Mouse (Mus musculus) liver, postnatal 0 days (tissue): Measurements from ENCODE around the gene March1. TPM values are rescaled to one million over a fixed set of nuclear protein-coding genes. Genes with fewer than 3 reads are reported as not detected.

ENCODE experiments used
- ATAC-seq: fragments of 200-750 bp; cut with Nextera tagmentation; 2 replicates; pipeline ENCODE4 v1.8.0; 2017; ENCODE audit warnings: mild to moderate bottlenecking, moderate library complexity
- DNase-seq: peaks from one replicate; pipeline ENCODE4 v3.0.0-alpha.2; 2016
- H3K27ac ChIP-seq: fragments of 300-500 bp; sonication (generic); 2 replicates; pipeline ENCODE4 v1.5.1; 2014; ENCODE audit warnings: antibody characterized with exemption, moderate library complexity, mild to moderate bottlenecking, low read depth
- H3K27me3 ChIP-seq: fragments of 300-500 bp; sonication (generic); 2 replicates; pipeline ENCODE4 v1.6.1; 2014; ENCODE audit warnings: low read length, control low read depth, mixed read lengths; ENCODE audit not compliant: insufficient read depth
- H3K36me3 ChIP-seq: fragments of 300-500 bp; sonication (generic); replicated peaks from 2 replicates; pipeline ENCODE4 v1.6.1; 2014; ENCODE audit warnings: mild to moderate bottlenecking, control low read depth, low read length, moderate library complexity, mixed read lengths; ENCODE audit not compliant: insufficient read depth
- H3K4me1 ChIP-seq: fragments of 300-500 bp; sonication (generic); 2 replicates; pipeline ENCODE4 v1.6.1; 2014; ENCODE audit warnings: antibody characterized with exemption, mild to moderate bottlenecking, control low read depth; ENCODE audit not compliant: insufficient read depth
- H3K4me2 ChIP-seq: fragments of 300-500 bp; sonication (generic); 2 replicates; pipeline ENCODE4 v1.6.1; 2014; ENCODE audit warnings: low read depth, mild to moderate bottlenecking, low read length, moderate library complexity, mixed read lengths
- H3K4me3 ChIP-seq: fragments of 300-500 bp; sonication (generic); 2 replicates; pipeline ENCODE4 v1.5.1; 2014; ENCODE audit warnings: low read depth, low read length
- H3K9ac ChIP-seq: fragments of 300-500 bp; sonication (generic); replicated peaks from 2 replicates; pipeline ENCODE4 v1.6.1; 2014; ENCODE audit warnings: mild to moderate bottlenecking, moderate library complexity
- H3K9me3 ChIP-seq: fragments of 300-500 bp; sonication (generic); 2 replicates; pipeline ENCODE4 v1.6.1; 2016; ENCODE audit warnings: mild to moderate bottlenecking, control low read depth, low read length, mixed read lengths
- CTCF ChIP-seq: sonication (generic); IDR thresholded peaks from 2 replicates; pipeline ENCODE4 v1.5.1; 2016; ENCODE audit warnings: antibody characterized with exemption, low read depth
- EP300 ChIP-seq: IDR thresholded peaks from 2 replicates; pipeline ENCODE4 v1.6.1; 2016; ENCODE audit warnings: antibody characterized with exemption, low read depth, mild to moderate bottlenecking
- WGBS: fragments of 180-500 bp; shearing (Covaris S2); extraction: QIAGEN DNeasy Blood & Tissue Kit; methylation state at CpG from one replicate; pipeline ENCODE4 v1.1.7; 2014; ENCODE audit not compliant: insufficient replicate concordance; 5-methylcytosine and 5-hydroxymethylcytosine counted together
- polyA plus RNA-seq: library from polyadenylated mRNA; unstranded; fragments of >200 nt; fragmentation: Nextera tagmentation; extraction: Ambion mirVana; gene quantifications from 2 replicates; pipeline ENCODE4 v1.2.1, GENCODE M21; 2015

The March1 gene
- polyA plus RNA-seq, 1 experiment from 2014 or later: 1.4 TPM

DNA sequence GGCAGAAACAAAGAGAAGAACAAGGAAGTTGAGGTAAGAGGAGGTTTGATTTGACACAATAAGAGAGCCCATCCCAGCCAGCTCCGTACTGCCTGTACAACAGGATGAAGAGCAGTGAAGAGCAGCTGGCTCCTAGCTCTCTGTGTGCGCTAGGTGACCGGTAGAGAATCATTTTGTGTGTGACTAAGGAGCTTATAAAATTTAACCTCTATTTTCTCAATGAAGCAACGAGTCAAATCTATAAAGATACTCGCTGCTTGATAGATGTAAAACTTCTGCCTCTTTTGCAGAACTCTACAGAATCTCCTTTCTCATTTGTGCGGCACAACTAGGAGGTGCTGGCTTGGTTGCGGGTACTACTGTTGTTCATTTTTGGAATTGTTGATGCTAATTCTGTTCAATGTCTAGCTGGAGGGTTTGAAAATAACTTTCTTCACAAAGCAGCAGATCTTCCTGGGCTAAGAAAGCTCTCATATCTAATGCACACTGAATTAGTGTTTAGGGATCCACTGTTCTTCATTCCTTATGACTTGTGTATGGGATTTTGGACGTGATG lies 349.6 kb downstream of the March1 start:
- Histone ChIP-seq H3K9me3 (no peaks in the 10 kb centered on the region), H3K4me2 (no peak overlapping the region), H3K27ac (no peak overlapping the region), H3K36me3 (no peaks in the 10 kb centered on the region), H3K4me3 (no peak overlapping the region), H3K9ac (no peak overlapping the region), H3K27me3 (no peaks in the 10 kb centered on the region), H3K4me1 (no peaks in the 10 kb centered on the region)
- no peak for ATAC-seq
- no peak for DNase-seq
- 67% methylated on average over 8 of the region's 8 CpGs for WGBS
- TF ChIP-seq EP300 (no peak), CTCF (no peak)

DNA sequence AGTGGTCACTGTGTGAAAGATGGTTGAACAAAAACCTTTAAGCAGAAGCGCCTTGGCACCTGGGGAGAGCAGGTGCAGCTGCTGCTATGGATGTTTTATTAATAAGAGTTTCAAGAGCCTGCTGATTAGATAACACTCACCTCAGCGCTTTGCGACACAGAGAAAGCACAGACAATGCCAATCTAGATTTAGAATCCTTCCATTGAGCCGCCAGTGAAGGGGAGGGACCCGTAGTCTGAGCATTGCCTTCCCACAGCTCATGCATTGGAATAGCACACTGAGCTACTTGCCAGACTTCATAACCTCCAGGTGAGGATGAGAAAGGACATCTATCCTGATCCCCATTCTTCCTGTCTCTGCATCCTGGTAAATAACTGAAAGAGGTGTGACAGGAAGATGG lies 359.2 kb downstream of the March1 start:
- DNase-seq (no peak), ATAC-seq (no peak)
- WGBS: 63% methylated on average over 5 of the region's 5 CpGs
- no peak for TF ChIP-seq CTCF
- TF ChIP-seq EP300: no peak
- Histone ChIP-seq H3K9me3 (no peaks in the 10 kb centered on the region), H3K4me2 (no peak overlapping the region), H3K4me3 (no peak overlapping the region), H3K9ac (no peak overlapping the region), H3K27ac (no peak overlapping the region), H3K4me1 (no peaks in the 10 kb centered on the region), H3K27me3 (no peaks in the 10 kb centered on the region), H3K36me3 (no peaks in the 10 kb centered on the region)

DNA sequence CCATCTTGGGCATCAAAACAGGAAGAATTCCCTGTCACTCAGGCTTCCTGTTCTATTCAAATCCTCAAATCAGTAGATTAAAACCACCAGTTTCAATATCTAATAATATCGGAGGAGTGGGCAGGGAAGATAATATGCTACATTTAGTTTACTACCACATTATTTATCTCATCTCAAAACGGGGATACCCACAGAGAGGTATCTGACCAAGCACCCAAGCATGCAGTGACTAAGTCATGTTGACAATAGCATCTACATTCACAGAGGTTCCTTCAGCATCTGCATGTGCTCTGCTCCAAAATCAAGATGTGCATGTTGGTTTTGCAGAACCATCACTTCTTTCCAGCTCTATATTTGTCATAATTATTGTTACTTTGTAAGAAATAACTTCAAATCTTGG lies 364.3 kb downstream of the March1 start:
- H3K4me2 ChIP-seq: no peak overlapping the region
- no peak for ATAC-seq
- H3K27ac ChIP-seq: no peak overlapping the region
- WGBS: 68% methylated on average over 2 of the region's 2 CpGs
- no peaks in the 10 kb centered on the region for H3K4me1 ChIP-seq
- no peak for TF ChIP-seq CTCF
- no peak for TF ChIP-seq EP300
- no peak for DNase-seq
- no peaks in the 10 kb centered on the region for H3K36me3 ChIP-seq
- H3K9ac ChIP-seq: no peak overlapping the region
- no peak overlapping the region for H3K4me3 ChIP-seq
- no peaks in the 10 kb centered on the region for H3K9me3 ChIP-seq
- no peaks in the 10 kb centered on the region for H3K27me3 ChIP-seq

DNA sequence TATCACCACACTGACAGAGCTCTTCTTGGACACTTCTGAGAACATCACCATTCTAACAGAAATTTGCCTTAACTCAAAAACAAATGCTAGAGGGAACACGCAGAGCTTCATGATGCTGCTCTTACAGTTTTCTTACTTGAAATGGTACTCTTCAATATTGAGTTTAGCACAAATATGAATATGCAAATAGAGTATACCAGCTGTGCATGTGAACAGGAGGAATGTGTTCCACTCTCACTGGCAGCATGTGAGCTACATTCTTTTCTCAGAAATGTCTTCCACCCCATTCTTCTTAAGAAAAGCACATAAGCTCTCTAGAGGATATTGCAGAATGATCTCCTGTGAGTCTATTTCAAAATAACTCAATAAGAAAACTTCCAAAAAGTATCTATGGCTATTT lies 370.0 kb downstream of the March1 start:
- ATAC-seq (no peak), DNase-seq (no peak)
- no peaks in the 10 kb centered on the region for H3K36me3 ChIP-seq
- H3K4me1 ChIP-seq: no peaks in the 10 kb centered on the region
- H3K27ac ChIP-seq: no peak overlapping the region
- no peak for TF ChIP-seq EP300
- TF ChIP-seq CTCF: no peak
- H3K27me3 ChIP-seq: no peaks in the 10 kb centered on the region
- WGBS: 70% methylated on average over 1 of the region's 1 CpGs
- H3K4me2 ChIP-seq: no peak overlapping the region
- no peak overlapping the region for H3K4me3 ChIP-seq
- H3K9me3 ChIP-seq: no peaks in the 10 kb centered on the region
- H3K9ac ChIP-seq: no peak overlapping the region

DNA sequence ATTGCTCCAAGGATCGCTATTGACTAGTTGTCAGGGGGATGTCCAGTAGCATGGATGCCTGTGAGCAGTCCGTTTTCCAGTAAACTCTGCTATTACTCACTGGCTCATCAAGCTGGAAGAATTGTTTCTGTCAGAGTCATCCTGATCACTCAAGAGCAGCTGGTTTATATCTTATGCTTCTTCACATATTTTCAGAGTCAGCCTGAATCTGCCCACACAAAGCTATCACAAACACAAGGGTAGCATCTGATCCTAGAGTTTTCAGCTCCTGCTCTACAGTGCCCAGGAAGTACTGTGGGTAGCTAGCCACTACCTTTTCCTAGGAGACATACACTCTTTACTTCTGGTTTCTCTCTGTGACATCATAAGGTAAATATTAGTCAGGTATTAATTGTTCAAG lies 405.1 kb downstream of the March1 start:
- TF ChIP-seq EP300 (no peak), CTCF (no peak)
- no peak overlapping the region for H3K27ac ChIP-seq
- 75% methylated on average over 2 of the region's 2 CpGs for WGBS
- H3K9me3 ChIP-seq: no peaks in the 10 kb centered on the region
- H3K9ac ChIP-seq: no peak overlapping the region
- no peak overlapping the region for H3K4me2 ChIP-seq
- DNase-seq (no peak), ATAC-seq (no peak)
- no peaks in the 10 kb centered on the region for H3K4me1 ChIP-seq
- no peaks in the 10 kb centered on the region for H3K36me3 ChIP-seq
- H3K27me3 ChIP-seq: no peaks in the 10 kb centered on the region
- no peak overlapping the region for H3K4me3 ChIP-seq

DNA sequence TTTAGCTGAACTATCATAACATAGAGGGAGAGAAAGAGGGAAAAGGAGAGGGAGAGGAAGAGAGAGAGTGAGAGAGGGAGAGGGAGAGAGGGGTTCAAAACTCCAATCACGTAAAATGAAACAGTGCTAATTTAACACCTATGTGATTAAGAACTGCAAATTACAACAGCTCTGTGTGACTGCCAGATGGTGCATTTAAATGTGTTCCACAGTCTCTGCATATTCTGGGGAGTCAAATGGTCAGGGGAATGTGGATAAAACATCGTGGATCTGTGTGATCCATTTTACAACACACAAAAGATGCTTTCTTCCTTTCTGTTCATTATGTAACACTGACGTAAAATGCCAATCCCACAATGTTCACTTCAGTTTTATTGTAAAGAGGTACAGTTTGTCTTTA lies 416.0 kb downstream of the March1 start:
- Histone ChIP-seq H3K4me2 (no peak overlapping the region), H3K9ac (no peak overlapping the region), H3K4me3 (no peak overlapping the region), H3K9me3 (no peaks in the 10 kb centered on the region), H3K4me1 (no peaks in the 10 kb centered on the region), H3K27ac (no peak overlapping the region), H3K36me3 (no peaks in the 10 kb centered on the region), H3K27me3 (no peaks in the 10 kb centered on the region)
- DNase-seq (no peak), ATAC-seq (no peak)
- WGBS: 70% methylated on average over 3 of the region's 3 CpGs
- TF ChIP-seq EP300 (no peak), CTCF (no peak)

DNA sequence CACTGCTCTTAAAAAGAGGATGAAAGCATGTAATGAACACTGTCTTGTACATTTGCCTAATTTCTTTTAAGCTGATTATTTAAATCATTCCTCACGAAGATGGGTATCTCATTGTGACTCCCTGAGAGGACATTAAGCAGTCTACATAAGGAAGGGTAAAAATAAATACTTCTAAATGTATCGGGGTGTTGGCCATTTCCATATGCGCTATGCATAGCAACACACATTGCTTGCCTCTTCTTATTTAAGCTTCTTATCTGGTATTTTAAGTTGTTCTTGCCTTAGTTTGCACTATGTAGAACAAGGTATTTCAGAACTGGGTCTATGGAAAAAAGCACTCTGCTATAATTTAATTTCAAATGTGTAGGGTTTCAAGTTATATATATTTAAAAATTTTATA lies 416.7 kb downstream of the March1 start:
- no peak for ATAC-seq

More for the DNA sequence above, 416.7 kb downstream of the March1 start:
- Histone ChIP-seq H3K4me1 (no peaks in the 10 kb centered on the region), H3K36me3 (no peaks in the 10 kb centered on the region), H3K4me2 (no peak overlapping the region), H3K27ac (no peak overlapping the region), H3K9ac (no peak overlapping the region), H3K4me3 (no peak overlapping the region), H3K27me3 (no peaks in the 10 kb centered on the region), H3K9me3 (no peaks in the 10 kb centered on the region)
- no peak for DNase-seq
- TF ChIP-seq CTCF (no peak), EP300 (no peak)
- 67% methylated on average over 3 of the region's 3 CpGs for WGBS
